Mouse (Mus musculus): Measurements from ENCODE around the gene Cavin3. TPM values are rescaled to one million over a fixed set of nuclear protein-coding genes. Genes with fewer than 3 reads are reported as not detected.

Cavin3 gene
- 10 to 100 TPM; 20.8 to 22.6 TPM for total RNA-seq (2021)

- intact Hi-C loops (cut with DNase I), result loop anchor here (5.0 kb wide), 1 partner anchor 331 kb away; the partner anchor contains the start of gene Mrpl17
- peak; percentile 60 to 78 for DNase-seq (ENCODE audit: low spot score in 2 of 2)
These were observed at the start of gene Cavin3 for GRCm38 (mm10) chr7:105481505-105482411. Gene Cavin3, minus strand, starts transcription at chr7:105482300.

- no peak for DNase-seq (ENCODE audit: low spot score in 2 of 2)
- intact Hi-C loops (cut with DNase I), result no loop called here
These were observed 46.0 kb upstream of the Cavin3 start for GRCm38 (mm10) chr7:105528094-105528493.

- peak; percentile 44 to 75 for DNase-seq (ENCODE audit: low spot score in 2 of 2)
These were observed 45.3 kb upstream of the Cavin3 start for GRCm38 (mm10) chr7:105527306-105527937.

GRCm38 (mm10) chr7:105524222-105524621 lies 42.1 kb upstream of the Cavin3 start:
- intact Hi-C loops (cut with DNase I), result no loop called here
- no peak for DNase-seq (ENCODE audit: low spot score in 2 of 2)

More at GRCm38 (mm10) chr7:105527306-105527937, 45.3 kb upstream of the Cavin3 start:
- intact Hi-C loops (cut with DNase I), result loop anchor here (2.0 kb wide), 1 partner anchor 357 kb away; no protein-coding TSS in a partner anchor

GRCm38 (mm10) chr7:105520201-105520600 lies 38.1 kb upstream of the Cavin3 start:
- intact Hi-C loops (cut with DNase I), result no loop called here
- DNase-seq (ENCODE audit: low spot score in 2 of 2), result no peak

GRCm38 (mm10) chr7:105519771-105520170 lies 37.7 kb upstream of the Cavin3 start:
- intact Hi-C loops (cut with DNase I), result loop anchor here (1.0 kb wide), 2 partner anchors 9 to 32 kb away; no protein-coding TSS in a partner anchor
- peak; percentile 32 to 80 for DNase-seq (ENCODE audit: low spot score in 2 of 2)

- intact Hi-C loops (cut with DNase I), result loop anchor here (1.0 kb wide), 2 partner anchors 9 to 32 kb away; no protein-coding TSS in a partner anchor
- DNase-seq (ENCODE audit: low spot score in 2 of 2), result peak; percentile 85 to 99
These were observed 37.2 kb upstream of the Cavin3 start for GRCm38 (mm10) chr7:105519336-105519735.

- no peak for DNase-seq (ENCODE audit: low spot score in 2 of 2)
- intact Hi-C loops (cut with DNase I), result no loop called here
These were observed 34.7 kb upstream of the Cavin3 start for GRCm38 (mm10) chr7:105516669-105517360.

GRCm38 (mm10) chr7:105515178-105515577 lies 33.1 kb upstream of the Cavin3 start:
- intact Hi-C loops (cut with DNase I), result loop anchor here (1.0 to 2.0 kb wide), 3 partner anchors 37 to 104 kb away; no protein-coding TSS in a partner anchor

GRCm38 (mm10) chr7:105514561-105514960 lies 32.5 kb upstream of the Cavin3 start:
- DNase-seq (ENCODE audit: low spot score in 2 of 2), result peak in 1 of 2 experiments; percentile 59
- intact Hi-C loops (cut with DNase I), result loop anchor here (2.0 kb wide), 2 partner anchors 50 to 104 kb away; no protein-coding TSS in a partner anchor

More at GRCm38 (mm10) chr7:105515178-105515577, 33.1 kb upstream of the Cavin3 start:
- peak; percentile 54 to 65 for DNase-seq (ENCODE audit: low spot score in 2 of 2)

- intact Hi-C loops (cut with DNase I), result loop anchor here (2.0 kb wide), 2 partner anchors 49 to 103 kb away; no protein-coding TSS in a partner anchor
- DNase-seq (ENCODE audit: low spot score in 2 of 2), result no peak
These were observed 31.8 kb upstream of the Cavin3 start for GRCm38 (mm10) chr7:105513845-105514291.

- peak; percentile 30 to 87 for DNase-seq (ENCODE audit: low spot score in 2 of 2)
- intact Hi-C loops (cut with DNase I), result loop anchor here (1.0 kb wide), 1 partner anchor 9 kb away; no protein-coding TSS in a partner anchor
These were observed 28.0 kb upstream of the Cavin3 start for GRCm38 (mm10) chr7:105510143-105510542.

- no peak for DNase-seq (ENCODE audit: low spot score in 2 of 2)
These were observed 25.2 kb upstream of the Cavin3 start for GRCm38 (mm10) chr7:105507257-105507656.

GRCm38 (mm10) chr7:105501984-105502383 lies 19.9 kb upstream of the Cavin3 start:
- intact Hi-C loops (cut with DNase I), result no loop called here
- DNase-seq (ENCODE audit: low spot score in 2 of 2), result no peak

More at GRCm38 (mm10) chr7:105507257-105507656, 25.2 kb upstream of the Cavin3 start:
- intact Hi-C loops (cut with DNase I), result no loop called here

- DNase-seq (ENCODE audit: low spot score in 2 of 2), result no peak
- intact Hi-C loops (cut with DNase I), result no loop called here
These were observed 17.6 kb upstream of the Cavin3 start for GRCm38 (mm10) chr7:105499676-105500075.

- DNase-seq (ENCODE audit: low spot score in 2 of 2), result no peak
- intact Hi-C loops (cut with DNase I), result no loop called here
These were observed 16.9 kb upstream of the Cavin3 start for GRCm38 (mm10) chr7:105498854-105499492.

- intact Hi-C loops (cut with DNase I), result no loop called here
- DNase-seq (ENCODE audit: low spot score in 2 of 2), result no peak
These were observed 15.8 kb upstream of the Cavin3 start for GRCm38 (mm10) chr7:105497881-105498280.

- intact Hi-C loops (cut with DNase I), result loop anchor here (1.0 kb wide), 2 partner anchors 22 to 32 kb away; no protein-coding TSS in a partner anchor
- peak; percentile 80 to 97 for DNase-seq (ENCODE audit: low spot score in 2 of 2)
These were observed 5.2 kb upstream of the Cavin3 start for GRCm38 (mm10) chr7:105487104-105487876.

All from left cerebral cortex, postnatal 25 days (tissue).